Mouse (Mus musculus): ENCODE measurements around the gene Plgrkt. TPM values are rescaled to one million over a fixed set of nuclear protein-coding genes. Genes with fewer than 3 reads are reported as not detected.

Gene Plgrkt
- polyA plus RNA-seq, 1 experiment from 2014 or later: 51.5 TPM

GRCm38 (mm10) chr19:29400466-29400865 lies 33.3 kb upstream of the Plgrkt start:
- 83% methylated on average over 3 of the region's 3 CpGs for WGBS
- no peak overlapping the region for H3K4me2 ChIP-seq
- no peak for ATAC-seq (ENCODE audit: insufficient number of reproducible peaks, insufficient read depth, low FRiP score, low TSS enrichment, low read depth)
- H3K4me1 ChIP-seq (replicated peaks): peaks cover 12% of the 10 kb centered on the region
- no peak overlapping the region for H3K27ac ChIP-seq
- H3K9ac ChIP-seq (replicated peaks): no peak overlapping the region
- H3K27me3 ChIP-seq: no peaks in the 10 kb centered on the region
- no peak overlapping the region for H3K4me3 ChIP-seq (replicated peaks)
- 0 out of 2 replicates have a peak, but pooled peaks cover 3% of the 10 kb centered on the region for H3K9me3 ChIP-seq
- no peaks in the 10 kb centered on the region for H3K36me3 ChIP-seq

GRCm38 (mm10) chr19:29399786-29400185 lies 32.6 kb upstream of the Plgrkt start:
- Histone ChIP-seq H3K4me1 (replicated peaks) (peaks cover 8% of the 10 kb centered on the region), H3K27me3 (no peaks in the 10 kb centered on the region), H3K9ac (replicated peaks) (no peak overlapping the region), H3K4me3 (replicated peaks) (no peak overlapping the region), H3K4me2 (no peak overlapping the region), H3K36me3 (no peaks in the 10 kb centered on the region), H3K9me3 (0 out of 2 replicates have a peak, but pooled peaks cover 3% of the 10 kb centered on the region), H3K27ac (no peak overlapping the region)
- 89% methylated on average over 4 of the region's 4 CpGs for WGBS
- no peak for ATAC-seq (ENCODE audit: insufficient number of reproducible peaks, insufficient read depth, low FRiP score, low TSS enrichment, low read depth)

- 62% methylated on average over 1 of the region's 1 CpGs for WGBS
- Histone ChIP-seq H3K27ac (no peak overlapping the region), H3K4me2 (no peak overlapping the region), H3K9ac (replicated peaks) (no peak overlapping the region), H3K4me3 (replicated peaks) (no peak overlapping the region), H3K27me3 (no peaks in the 10 kb centered on the region), H3K4me1 (replicated peaks) (no peaks in the 10 kb centered on the region), H3K36me3 (no peaks in the 10 kb centered on the region), H3K9me3 (0 out of 2 replicates have a peak, but pooled peaks cover 3% of the 10 kb centered on the region)
- ATAC-seq (ENCODE audit: insufficient number of reproducible peaks, insufficient read depth, low FRiP score, low TSS enrichment, low read depth): no peak
Observed at GRCm38 (mm10) chr19:29396353-29396752, 29.2 kb upstream of the Plgrkt start.

GRCm38 (mm10) chr19:29394721-29395120 lies 27.5 kb upstream of the Plgrkt start:
- H3K4me2 ChIP-seq: no peak overlapping the region
- WGBS: 94% methylated on average over 2 of the region's 2 CpGs
- H3K9ac ChIP-seq (replicated peaks): no peak overlapping the region
- no peak overlapping the region for H3K27ac ChIP-seq
- 0 out of 2 replicates have a peak, but pooled peaks cover 3% of the 10 kb centered on the region for H3K9me3 ChIP-seq
- no peak for ATAC-seq (ENCODE audit: insufficient number of reproducible peaks, insufficient read depth, low FRiP score, low TSS enrichment, low read depth)
- no peak overlapping the region for H3K4me3 ChIP-seq (replicated peaks)
- H3K36me3 ChIP-seq: no peaks in the 10 kb centered on the region
- H3K27me3 ChIP-seq: no peaks in the 10 kb centered on the region
- H3K4me1 ChIP-seq (replicated peaks): no peaks in the 10 kb centered on the region

- Histone ChIP-seq H3K4me1 (replicated peaks) (no peaks in the 10 kb centered on the region), H3K36me3 (no peaks in the 10 kb centered on the region)
- no peak for ATAC-seq (ENCODE audit: insufficient number of reproducible peaks, insufficient read depth, low FRiP score, low TSS enrichment, low read depth)
Observed at GRCm38 (mm10) chr19:29393333-29393732, 26.1 kb upstream of the Plgrkt start.

GRCm38 (mm10) chr19:29391279-29391678 lies 24.1 kb upstream of the Plgrkt start:
- H3K4me2 ChIP-seq: no peak overlapping the region
- 74% methylated on average over 4 of the region's 4 CpGs for WGBS
- no peak for ATAC-seq (ENCODE audit: insufficient number of reproducible peaks, insufficient read depth, low FRiP score, low TSS enrichment, low read depth)
- H3K27ac ChIP-seq: no peak overlapping the region
- H3K4me1 ChIP-seq (replicated peaks): no peaks in the 10 kb centered on the region
- H3K9me3 ChIP-seq: no peaks in the 10 kb centered on the region
- H3K9ac ChIP-seq (replicated peaks): no peak overlapping the region
- no peak overlapping the region for H3K4me3 ChIP-seq (replicated peaks)
- H3K36me3 ChIP-seq: no peaks in the 10 kb centered on the region
- H3K27me3 ChIP-seq: no peaks in the 10 kb centered on the region

More at GRCm38 (mm10) chr19:29393333-29393732, 26.1 kb upstream of the Plgrkt start:
- 85% methylated on average over 9 of the region's 9 CpGs for WGBS
- no peak overlapping the region for H3K4me2 ChIP-seq
- H3K9me3 ChIP-seq: 0 out of 2 replicates have a peak, but pooled peaks cover 3% of the 10 kb centered on the region
- H3K27ac ChIP-seq: no peak overlapping the region
- H3K4me3 ChIP-seq (replicated peaks): no peak overlapping the region
- H3K9ac ChIP-seq (replicated peaks): no peak overlapping the region
- H3K27me3 ChIP-seq: no peaks in the 10 kb centered on the region

GRCm38 (mm10) chr19:29390483-29390882 lies 23.3 kb upstream of the Plgrkt start:
- no peaks in the 10 kb centered on the region for H3K4me1 ChIP-seq (replicated peaks)
- ATAC-seq (ENCODE audit: insufficient number of reproducible peaks, insufficient read depth, low FRiP score, low TSS enrichment, low read depth): no peak
- H3K4me3 ChIP-seq (replicated peaks): no peak overlapping the region
- no peaks in the 10 kb centered on the region for H3K36me3 ChIP-seq
- no peaks in the 10 kb centered on the region for H3K27me3 ChIP-seq
- H3K27ac ChIP-seq: no peak overlapping the region
- no peaks in the 10 kb centered on the region for H3K9me3 ChIP-seq
- no peak overlapping the region for H3K4me2 ChIP-seq
- H3K9ac ChIP-seq (replicated peaks): no peak overlapping the region
- WGBS: 74% methylated on average over 5 of the region's 5 CpGs

GRCm38 (mm10) chr19:29388818-29389217 lies 21.6 kb upstream of the Plgrkt start:
- H3K4me3 ChIP-seq (replicated peaks): no peak overlapping the region
- H3K9ac ChIP-seq (replicated peaks): no peak overlapping the region
- H3K36me3 ChIP-seq: no peaks in the 10 kb centered on the region
- H3K27me3 ChIP-seq: no peaks in the 10 kb centered on the region
- no peak for ATAC-seq (ENCODE audit: insufficient number of reproducible peaks, insufficient read depth, low FRiP score, low TSS enrichment, low read depth)
- 91% methylated on average over 1 of the region's 1 CpGs for WGBS
- H3K9me3 ChIP-seq: no peaks in the 10 kb centered on the region
- no peaks in the 10 kb centered on the region for H3K4me1 ChIP-seq (replicated peaks)
- no peak overlapping the region for H3K4me2 ChIP-seq
- no peak overlapping the region for H3K27ac ChIP-seq

- H3K27ac ChIP-seq: no peak overlapping the region
- H3K4me1 ChIP-seq (replicated peaks): no peaks in the 10 kb centered on the region
- no peaks in the 10 kb centered on the region for H3K27me3 ChIP-seq
- H3K36me3 ChIP-seq: no peaks in the 10 kb centered on the region
- no peak for ATAC-seq (ENCODE audit: insufficient number of reproducible peaks, insufficient read depth, low FRiP score, low TSS enrichment, low read depth)
- no peak overlapping the region for H3K4me3 ChIP-seq (replicated peaks)
- WGBS: 88% methylated on average over 4 of the region's 4 CpGs
- no peak overlapping the region for H3K4me2 ChIP-seq
- H3K9me3 ChIP-seq: no peaks in the 10 kb centered on the region
- H3K9ac ChIP-seq (replicated peaks): no peak overlapping the region
Observed at GRCm38 (mm10) chr19:29385822-29386221, 18.6 kb upstream of the Plgrkt start.

GRCm38 (mm10) chr19:29384994-29385393 lies 17.8 kb upstream of the Plgrkt start:
- H3K27me3 ChIP-seq: no peaks in the 10 kb centered on the region
- no peaks in the 10 kb centered on the region for H3K9me3 ChIP-seq
- H3K36me3 ChIP-seq: no peaks in the 10 kb centered on the region
- no peak overlapping the region for H3K4me3 ChIP-seq (replicated peaks)
- no peaks in the 10 kb centered on the region for H3K4me1 ChIP-seq (replicated peaks)
- no peak overlapping the region for H3K9ac ChIP-seq (replicated peaks)
- WGBS: 89% methylated on average over 6 of the region's 6 CpGs
- no peak overlapping the region for H3K4me2 ChIP-seq
- no peak overlapping the region for H3K27ac ChIP-seq
- ATAC-seq (ENCODE audit: insufficient number of reproducible peaks, insufficient read depth, low FRiP score, low TSS enrichment, low read depth): no peak

- Histone ChIP-seq H3K27me3 (no peaks in the 10 kb centered on the region), H3K4me2 (no peak overlapping the region), H3K9ac (replicated peaks) (no peak overlapping the region), H3K36me3 (no peaks in the 10 kb centered on the region), H3K4me3 (replicated peaks) (no peak overlapping the region), H3K4me1 (replicated peaks) (no peaks in the 10 kb centered on the region), H3K27ac (no peak overlapping the region), H3K9me3 (no peaks in the 10 kb centered on the region)
- ATAC-seq (ENCODE audit: insufficient number of reproducible peaks, insufficient read depth, low FRiP score, low TSS enrichment, low read depth): no peak
- WGBS: 86% methylated on average over 9 of the region's 9 CpGs
Observed at GRCm38 (mm10) chr19:29384412-29384811, 17.2 kb upstream of the Plgrkt start.

- Histone ChIP-seq H3K4me1 (replicated peaks) (no peaks in the 10 kb centered on the region), H3K4me3 (replicated peaks) (no peak overlapping the region), H3K36me3 (no peaks in the 10 kb centered on the region), H3K27me3 (no peaks in the 10 kb centered on the region), H3K27ac (no peak overlapping the region), H3K9me3 (no peaks in the 10 kb centered on the region), H3K4me2 (no peak overlapping the region), H3K9ac (replicated peaks) (no peak overlapping the region)
- WGBS: 92% methylated on average over 5 of the region's 5 CpGs
- ATAC-seq (ENCODE audit: insufficient number of reproducible peaks, insufficient read depth, low FRiP score, low TSS enrichment, low read depth): no peak
Observed at GRCm38 (mm10) chr19:29383368-29383767, 16.2 kb upstream of the Plgrkt start.

Measured in limb, embryonic 12.5 days (tissue).